Comparison of ENCODE assay signal across 7 mouse cellular contexts in genomic region chr19:5037678-5038571, GRCm38 (mm10). TPM values are rescaled to one million over a fixed set of nuclear protein-coding genes. Genes with fewer than 3 reads are reported as not detected.
DNase-seq lines count a peak whose midpoint lies in the region; ATAC-seq lines count a peak whose summit lies in the region.

No protein-coding gene starts in this region.

- intact Hi-C loops in gastrocnemius, postnatal 36 days (cut with DNase I): no loop called here

- 0 out of 2 replicates have a peak overlapping the region, but pooled peaks have one; percentile 60 for H3K27ac ChIP-seq in limb, embryonic 11.5 days (replicated peaks; ENCODE audit: low read depth, low read length)
- peak overlapping the region; percentile 86 for H3K27ac ChIP-seq in midbrain, embryonic 15.5 days

- no peaks in the 10 kb centered on the region for H3K36me3 ChIP-seq in limb, embryonic 11.5 days (ENCODE audit: control insufficient read depth, insufficient read depth, low read length)
- H3K36me3 ChIP-seq in midbrain, embryonic 15.5 days (replicated peaks): peaks cover 5% of the 10 kb centered on the region; the same call in 1 of the 2 replicates

- peak overlapping the region; percentile 99 for H3K4me2 ChIP-seq in limb, embryonic 11.5 days (ENCODE audit: low read depth, severe bottlenecking)
- H3K4me2 ChIP-seq in midbrain, embryonic 15.5 days: peak overlapping the region; percentile 96

- H3K4me1 ChIP-seq in limb, embryonic 11.5 days (ENCODE audit: control insufficient read depth, insufficient read depth, low read length): peaks cover 21% of the 10 kb centered on the region; the same call in 1 of the 2 replicates
- H3K4me1 ChIP-seq in midbrain, embryonic 15.5 days: peaks cover 37% of the 10 kb centered on the region

- 5% methylated on average over 32 of the region's 32 CpGs for WGBS in limb, embryonic 11.5 days
- WGBS in midbrain, embryonic 15.5 days: 6% methylated on average over 32 of the region's 32 CpGs

- H3K9me3 ChIP-seq in limb, embryonic 11.5 days (ENCODE audit: control insufficient read depth, low read length): no peaks in the 10 kb centered on the region
- H3K9me3 ChIP-seq in midbrain, embryonic 15.5 days: no peaks in the 10 kb centered on the region

- peak overlapping the region; percentile 87 for H3K9ac ChIP-seq in limb, embryonic 11.5 days (ENCODE audit: low read length)
- H3K9ac ChIP-seq in midbrain, embryonic 15.5 days: peak overlapping the region; percentile 88

- ATAC-seq in limb, embryonic 11.5 days (ENCODE audit: insufficient number of reproducible peaks, low FRiP score, low TSS enrichment, low read depth): peak; percentile 28; the same call in 1 of the 2 replicates
- ATAC-seq in midbrain, embryonic 15.5 days (replicated peaks): peak; percentile 61

- no peaks in the 10 kb centered on the region for H3K27me3 ChIP-seq in limb, embryonic 11.5 days (ENCODE audit: control insufficient read depth, insufficient read depth, low read length)
- no peaks in the 10 kb centered on the region for H3K27me3 ChIP-seq in midbrain, embryonic 15.5 days (replicated peaks)

- peak overlapping the region; percentile 82 for H3K4me3 ChIP-seq in limb, embryonic 11.5 days (ENCODE audit: low read depth, low read length)
- H3K4me3 ChIP-seq in midbrain, embryonic 15.5 days: peak overlapping the region; percentile 70

- peak; percentile 78 for DNase-seq in adrenal gland, adult 8-10 months
- peak; percentile 95 for DNase-seq in embryo, embryonic 10 days (ENCODE audit: low spot score)
- peak; percentile 74 to 76 for DNase-seq in gastrocnemius, postnatal 36 days
- peak; percentile 69 for DNase-seq in kidney, adult 11 months
- DNase-seq in limb, embryonic 11.5 days (ENCODE audit: low spot score): peak; percentile 95
- peak; percentile 62 to 79 for DNase-seq in spleen, postnatal 4 days (ENCODE audit: low spot score in 2 of 2)

RNA-seq across cellular contexts. Expression of gene B4gat1, which starts 0.7 kb away (rescaled TPM):
- total RNA-seq in adrenal gland, adult 8-10 months (2022): 10 to 100 TPM; 44.3 to 54.2 (median 51.8) TPM
- total RNA-seq in gastrocnemius, postnatal 36 days (2021): 10 to 100 TPM; 20.5 to 20.8 TPM
- polyA plus RNA-seq in limb, embryonic 11.5 days (2014; fragmentation: Nextera tagmentation; extraction: Ambion mirVana): 36.6 and 37.8 TPM in 2 replicates
- 78.8 and 80.6 TPM in 2 replicates for polyA plus RNA-seq in midbrain, embryonic 15.5 days (2015; fragmentation: Nextera tagmentation; extraction: Ambion mirVana)

RNA-seq across cellular contexts. Expression of gene AC124502.3, which starts 0.8 kb away (rescaled TPM):
- total RNA-seq in adrenal gland, adult 8-10 months (2022): 1 to 10 TPM in 3 of 4 experiments, under 1 TPM in 1; 0.59 to 3.9 (median 1.9) TPM
- under 1 TPM; 0.87 to 0.96 TPM for total RNA-seq in gastrocnemius, postnatal 36 days (2021)
- 1.7 and 2.0 TPM in 2 replicates for polyA plus RNA-seq in limb, embryonic 11.5 days (2014; fragmentation: Nextera tagmentation; extraction: Ambion mirVana)
- polyA plus RNA-seq in midbrain, embryonic 15.5 days (2015; fragmentation: Nextera tagmentation; extraction: Ambion mirVana): 3.6 and 4.2 TPM in 2 replicates

RNA-seq across cellular contexts. Expression of gene Brms1, which starts 3.2 kb away (rescaled TPM):
- total RNA-seq in adrenal gland, adult 8-10 months (2022): 10 to 100 TPM; 30.0 to 40.1 (median 33.6) TPM
- 10 to 100 TPM; 11.5 to 14.1 TPM for total RNA-seq in gastrocnemius, postnatal 36 days (2021)
- 52.6 and 61.2 TPM in 2 replicates for polyA plus RNA-seq in limb, embryonic 11.5 days (2014; fragmentation: Nextera tagmentation; extraction: Ambion mirVana)
- polyA plus RNA-seq in midbrain, embryonic 15.5 days (2015; fragmentation: Nextera tagmentation; extraction: Ambion mirVana): 40.0 and 44.4 TPM in 2 replicates

RNA-seq across cellular contexts. Expression of gene Rin1, which starts 12.4 kb away (rescaled TPM):
- 1 to 10 TPM; 4.1 to 8.1 (median 7.7) TPM for total RNA-seq in adrenal gland, adult 8-10 months (2022)
- 1 to 10 TPM in 1 of 2 experiments, under 1 TPM in 1; 0.52 to 1.3 TPM for total RNA-seq in gastrocnemius, postnatal 36 days (2021)
- polyA plus RNA-seq in limb, embryonic 11.5 days (2014; fragmentation: Nextera tagmentation; extraction: Ambion mirVana): 1.3 and 1.6 TPM in 2 replicates
- 0.91 and 1.6 TPM in 2 replicates for polyA plus RNA-seq in midbrain, embryonic 15.5 days (2015; fragmentation: Nextera tagmentation; extraction: Ambion mirVana)

RNA-seq across cellular contexts. Expression of gene Slc29a2, which starts 14.3 kb away (rescaled TPM):
- 1 to 10 TPM; 4.0 to 5.7 (median 4.5) TPM for total RNA-seq in adrenal gland, adult 8-10 months (2022)
- total RNA-seq in gastrocnemius, postnatal 36 days (2021): 1 to 10 TPM; 5.9 to 6.9 TPM
- 5.0 and 6.0 TPM in 2 replicates for polyA plus RNA-seq in limb, embryonic 11.5 days (2014; fragmentation: Nextera tagmentation; extraction: Ambion mirVana)
- polyA plus RNA-seq in midbrain, embryonic 15.5 days (2015; fragmentation: Nextera tagmentation; extraction: Ambion mirVana): 12.2 and 13.6 TPM in 2 replicates

Comparison
In these comparisons a context has a peak if more than half of its experiments do, and no peak if none do; other contexts are left out.
1. Peak in every context shown above with its lines: DNase-seq, ATAC-seq, H3K4me3 ChIP-seq and H3K27ac ChIP-seq.